Mouse (Mus musculus) small intestine, adult 2 months (tissue): ENCODE data around the gene Nkx1-2.

Experiments used
- CTCF ChIP-seq: fragments of 200-500 bp; IDR thresholded peaks from 2 replicates; pipeline ENCODE4 v1.5.1; 2012; ENCODE audit warnings: low read depth, mild to moderate bottlenecking, control low read depth, inconsistent platforms, low read length, moderate library complexity, mixed read lengths; ENCODE audit not compliant: insufficient replicate concordance, insufficient read length; ENCODE audit errors: extremely low read depth
- POLR2A ChIP-seq: fragments of 200-500 bp; IDR thresholded peaks from 2 replicates; pipeline ENCODE4 v1.6.1; 2012; ENCODE audit warnings: low read depth, mild to moderate bottlenecking, control low read depth, inconsistent platforms, low read length, moderate library complexity

DNA sequence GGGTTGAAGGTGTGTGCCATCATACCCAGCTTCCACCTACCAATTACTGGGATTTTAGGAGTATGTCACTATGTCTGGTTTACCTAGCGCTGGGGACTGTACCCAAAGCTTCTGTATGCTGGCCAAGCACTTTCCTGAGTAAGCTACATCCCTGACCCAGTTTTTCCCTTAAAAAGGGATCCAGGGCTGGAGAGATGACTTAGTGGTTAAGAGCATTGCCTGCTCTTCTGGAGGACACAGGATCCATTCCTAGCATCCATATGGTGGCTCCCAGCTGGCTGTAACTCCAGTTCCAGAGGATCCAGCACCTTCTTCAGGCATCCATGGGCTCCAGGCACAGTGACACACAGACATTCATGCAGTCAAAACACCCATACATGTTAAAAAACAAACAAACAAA, 47.1 kb upstream of the Nkx1-2 start:
- TF ChIP-seq POLR2A = no peak
- TF ChIP-seq CTCF = no peak
